Mouse (Mus musculus): ENCODE results near the gene Hoxa9. TPM values are rescaled to one million over a fixed set of nuclear protein-coding genes. Genes with fewer than 3 reads are reported as not detected.

The Hoxa9 gene
- polyA plus RNA-seq (2012; rRNA removed) = 0.52 and 1.9 TPM in 2 replicates

DNA sequence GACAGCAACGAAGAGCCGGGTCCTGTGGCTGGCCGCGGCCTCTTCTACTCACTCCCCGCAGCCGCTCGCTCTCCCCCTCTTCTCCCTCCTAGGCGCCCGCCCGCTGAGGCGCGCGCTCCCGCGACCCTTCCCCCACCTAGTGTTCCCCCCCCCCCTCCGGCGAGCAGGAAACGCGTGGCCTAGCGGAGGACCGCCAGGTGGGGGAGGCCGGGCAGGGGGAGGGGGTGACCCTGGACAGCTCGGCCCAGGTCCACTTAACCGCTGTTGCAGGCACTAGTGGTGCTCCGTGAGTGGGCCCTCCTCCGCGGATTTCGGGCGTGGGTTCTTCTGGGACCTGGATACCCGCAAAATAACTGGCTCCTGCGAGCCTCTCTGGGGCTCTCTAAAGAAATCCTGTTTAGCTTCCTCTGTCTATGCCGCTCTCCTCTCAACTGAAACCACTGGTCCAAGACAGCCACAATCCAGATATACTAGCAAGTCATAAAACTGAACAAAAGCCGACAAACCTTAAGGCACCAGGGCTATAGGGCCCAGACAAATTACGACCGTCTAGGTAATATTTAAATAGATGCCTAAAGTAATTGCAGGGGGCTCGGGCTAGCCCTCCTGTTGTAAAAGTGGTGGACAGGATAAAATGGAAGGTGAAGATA, at the start of gene Hoxa9:
Hoxa9 (minus strand) TSS at position 574 of the 650 bp plus-strand sequence.
- Histone ChIP-seq H3K27ac (ENCODE audit: control insufficient read depth, insufficient read depth, low read depth, low read length) (no peak within 1 kb of the TSS), H3K4me1 (ENCODE audit: control insufficient read depth, insufficient read depth, low read length) (peaks cover 8% of the 10 kb centered on the region), H3K4me3 (ENCODE audit: control insufficient read depth, low read depth, low read length) (no peak within 1 kb of the TSS), H3K36me3 (ENCODE audit: control insufficient read depth, insufficient read depth, low read length) (no peaks in the 10 kb centered on the region), H3K27me3 (ENCODE audit: control insufficient read depth, insufficient read depth, low read length) (peaks cover 29% of the 10 kb centered on the region)
- TF ChIP-seq CTCF (IDR thresholded peaks at IDR 0.05; ENCODE audit: control insufficient read depth, insufficient read depth, insufficient replicate concordance, low read depth, low read length) = no peak
- no peak for TF ChIP-seq POLR2A (IDR thresholded peaks at IDR 0.05; ENCODE audit: control insufficient read depth, low read depth, low read length)

GRCm38 (mm10) chr6:52276920-52277319, 46.0 kb upstream of the Hoxa9 start:
- peaks cover 6% of the 10 kb centered on the region for H3K27me3 ChIP-seq (ENCODE audit: control insufficient read depth, insufficient read depth, low read length)

GRCm38 (mm10) chr6:52276382-52276781, 45.5 kb upstream of the Hoxa9 start:
- no peak for TF ChIP-seq CTCF (IDR thresholded peaks at IDR 0.05; ENCODE audit: control insufficient read depth, insufficient read depth, insufficient replicate concordance, low read depth, low read length)
- no peak for TF ChIP-seq POLR2A (IDR thresholded peaks at IDR 0.05; ENCODE audit: control insufficient read depth, low read depth, low read length)
- no peak overlapping the region for H3K4me3 ChIP-seq (ENCODE audit: control insufficient read depth, low read depth, low read length)
- H3K4me1 ChIP-seq (ENCODE audit: control insufficient read depth, insufficient read depth, low read length) = peaks cover 7% of the 10 kb centered on the region
- no peaks in the 10 kb centered on the region for H3K36me3 ChIP-seq (ENCODE audit: control insufficient read depth, insufficient read depth, low read length)
- H3K27me3 ChIP-seq (ENCODE audit: control insufficient read depth, insufficient read depth, low read length) = peaks cover 6% of the 10 kb centered on the region
- H3K27ac ChIP-seq (ENCODE audit: control insufficient read depth, insufficient read depth, low read depth, low read length) = no peak overlapping the region

More at GRCm38 (mm10) chr6:52276920-52277319, 46.0 kb upstream of the Hoxa9 start:
- Histone ChIP-seq H3K4me1 (ENCODE audit: control insufficient read depth, insufficient read depth, low read length) (peaks cover 8% of the 10 kb centered on the region), H3K4me3 (ENCODE audit: control insufficient read depth, low read depth, low read length) (no peak overlapping the region), H3K27ac (ENCODE audit: control insufficient read depth, insufficient read depth, low read depth, low read length) (no peak overlapping the region), H3K36me3 (ENCODE audit: control insufficient read depth, insufficient read depth, low read length) (no peaks in the 10 kb centered on the region)
- no peak for TF ChIP-seq POLR2A (IDR thresholded peaks at IDR 0.05; ENCODE audit: control insufficient read depth, low read depth, low read length)
- TF ChIP-seq CTCF (IDR thresholded peaks at IDR 0.05; ENCODE audit: control insufficient read depth, insufficient read depth, insufficient replicate concordance, low read depth, low read length) = no peak

DNA sequence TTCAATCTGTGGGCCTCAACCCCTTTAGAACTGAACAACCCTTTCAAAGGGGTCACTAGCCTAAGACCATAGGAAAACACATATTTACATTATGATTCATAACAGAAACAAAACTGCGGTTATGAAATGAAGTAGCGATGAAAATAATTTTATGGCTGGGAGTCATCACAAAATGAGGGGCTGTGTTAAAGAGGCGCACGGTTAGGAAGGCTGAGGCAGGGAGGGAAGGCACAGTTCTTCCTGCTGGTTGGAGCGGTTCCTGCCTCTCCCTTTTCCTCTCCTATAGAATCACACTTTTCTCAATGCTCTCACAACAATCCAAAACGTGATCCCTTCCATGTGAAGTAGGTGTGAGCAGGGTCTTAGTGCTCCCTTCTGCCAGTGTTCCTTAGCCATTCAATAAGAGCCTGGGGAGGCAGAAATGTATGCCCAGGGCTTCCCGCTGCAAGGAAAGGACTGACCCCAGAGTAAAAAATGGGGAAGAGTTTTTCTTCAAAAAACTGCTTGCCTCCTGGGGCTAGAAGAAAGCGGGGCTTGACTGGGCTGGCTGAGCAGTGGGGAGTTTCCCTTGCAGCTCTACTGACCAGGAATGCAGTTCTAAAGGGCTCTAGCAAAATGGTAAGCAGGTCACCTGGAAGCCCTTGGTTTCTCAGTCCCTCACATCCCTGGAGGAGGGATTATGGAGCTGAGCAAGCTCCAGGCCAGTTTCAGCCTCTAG, 44.8 kb upstream of the Hoxa9 start:
- Histone ChIP-seq H3K4me1 (ENCODE audit: control insufficient read depth, insufficient read depth, low read length) (peaks cover 5% of the 10 kb centered on the region), H3K27ac (ENCODE audit: control insufficient read depth, insufficient read depth, low read depth, low read length) (no peak overlapping the region), H3K4me3 (ENCODE audit: control insufficient read depth, low read depth, low read length) (no peak overlapping the region), H3K27me3 (ENCODE audit: control insufficient read depth, insufficient read depth, low read length) (peaks cover 6% of the 10 kb centered on the region), H3K36me3 (ENCODE audit: control insufficient read depth, insufficient read depth, low read length) (no peaks in the 10 kb centered on the region)
- TF ChIP-seq CTCF (IDR thresholded peaks at IDR 0.05; ENCODE audit: control insufficient read depth, insufficient read depth, insufficient replicate concordance, low read depth, low read length) (no peak), POLR2A (IDR thresholded peaks at IDR 0.05; ENCODE audit: control insufficient read depth, low read depth, low read length) (no peak)

DNA sequence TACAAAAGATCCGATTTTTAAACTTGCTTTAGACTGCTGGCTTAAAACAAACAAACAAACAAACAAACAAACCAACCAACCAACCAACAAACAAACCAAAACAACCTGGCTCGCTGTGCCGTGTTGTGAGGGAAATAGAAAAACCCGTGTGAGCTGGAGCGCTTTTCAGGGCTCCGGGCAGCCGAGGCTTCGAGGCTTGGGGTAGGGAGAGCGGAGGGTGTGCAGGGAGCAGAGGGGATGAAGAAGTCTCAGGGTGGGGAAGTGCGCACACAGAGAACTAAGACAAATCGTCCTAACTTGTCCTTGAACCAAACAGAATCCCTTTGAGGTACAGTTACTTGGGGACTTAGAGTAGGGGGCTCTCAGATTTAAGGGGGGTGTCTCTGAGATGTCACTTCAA, 43.7 kb upstream of the Hoxa9 start:
- Histone ChIP-seq H3K36me3 (ENCODE audit: control insufficient read depth, insufficient read depth, low read length) (no peaks in the 10 kb centered on the region), H3K4me1 (ENCODE audit: control insufficient read depth, insufficient read depth, low read length) (peaks cover 5% of the 10 kb centered on the region), H3K27ac (ENCODE audit: control insufficient read depth, insufficient read depth, low read depth, low read length) (no peak overlapping the region), H3K27me3 (ENCODE audit: control insufficient read depth, insufficient read depth, low read length) (peaks cover 6% of the 10 kb centered on the region), H3K4me3 (ENCODE audit: control insufficient read depth, low read depth, low read length) (no peak overlapping the region)
- TF ChIP-seq POLR2A (IDR thresholded peaks at IDR 0.05; ENCODE audit: control insufficient read depth, low read depth, low read length) = no peak
- no peak for TF ChIP-seq CTCF (IDR thresholded peaks at IDR 0.05; ENCODE audit: control insufficient read depth, insufficient read depth, insufficient replicate concordance, low read depth, low read length)

- H3K4me1 ChIP-seq (ENCODE audit: control insufficient read depth, insufficient read depth, low read length) = peaks cover 5% of the 10 kb centered on the region
- H3K27me3 ChIP-seq (ENCODE audit: control insufficient read depth, insufficient read depth, low read length) = peaks cover 6% of the 10 kb centered on the region
- H3K4me3 ChIP-seq (ENCODE audit: control insufficient read depth, low read depth, low read length) = no peak overlapping the region
- TF ChIP-seq POLR2A (IDR thresholded peaks at IDR 0.05; ENCODE audit: control insufficient read depth, low read depth, low read length) = no peak
- TF ChIP-seq CTCF (IDR thresholded peaks at IDR 0.05; ENCODE audit: control insufficient read depth, insufficient read depth, insufficient replicate concordance, low read depth, low read length) = no peak
- H3K36me3 ChIP-seq (ENCODE audit: control insufficient read depth, insufficient read depth, low read length) = no peaks in the 10 kb centered on the region
- no peak overlapping the region for H3K27ac ChIP-seq (ENCODE audit: control insufficient read depth, insufficient read depth, low read depth, low read length)
Observed at GRCm38 (mm10) chr6:52273656-52274280, 42.9 kb upstream of the Hoxa9 start.

All from testis, adult 2 months (tissue).